Mouse (Mus musculus): ENCODE results near the gene Stat5b.

GRCm38 (mm10) chr11:100892435-100892834 is 41.9 kb upstream of the Stat5b start:
- TF ChIP-seq E2F4 (IDR thresholded peaks at IDR 0.05; ENCODE audit: borderline replicate concordance, low read depth, low read length) = no peak
- TF ChIP-seq USF2 (IDR thresholded peaks at IDR 0.05; ENCODE audit: borderline replicate concordance in 1 of 2, insufficient read depth in 1 of 2, low read depth in 1 of 2, low read length in 2 of 2) = no peak
- TF ChIP-seq POLR2AphosphoS5 (IDR thresholded peaks at IDR 0.05; ENCODE audit: borderline replicate concordance, low read depth, low read length) = no peak
- TF ChIP-seq CTCF (IDR thresholded peaks at IDR 0.05 in 2 of 3, conservative IDR thresholded peaks at IDR 0.05 in 1 of 3; ENCODE audit: control insufficient read depth in 1 of 3, insufficient read depth in 1 of 3, low read depth in 2 of 3, low read length in 3 of 3, poor library complexity in 1 of 3, severe bottlenecking in 1 of 3) = no peak
- TF ChIP-seq ZC3H11A (IDR thresholded peaks at IDR 0.05; ENCODE audit: low read depth, low read length) = no peak
- TF ChIP-seq ZMIZ1 (IDR thresholded peaks at IDR 0.05; ENCODE audit: low read depth, low read length) = no peak
- no peak for TF ChIP-seq RAD21 (IDR thresholded peaks at IDR 0.05; ENCODE audit: low read depth, low read length)
- no peak for TF ChIP-seq GABPA (IDR thresholded peaks at IDR 0.05; ENCODE audit: low read depth, low read length)
- no peak for TF ChIP-seq UBTF (IDR thresholded peaks at IDR 0.05; ENCODE audit: borderline replicate concordance, insufficient read depth, low read depth, low read length)
- TF ChIP-seq USF1 (IDR thresholded peaks at IDR 0.05; ENCODE audit: low read depth, low read length) = no peak
- TF ChIP-seq POLR2A (IDR thresholded peaks at IDR 0.05; ENCODE audit: control insufficient read depth in 1 of 2, insufficient read depth in 1 of 2, low read depth in 1 of 2, low read length in 2 of 2, poor library complexity in 1 of 2) = no peak
- no peak for TF ChIP-seq NELFE (IDR thresholded peaks at IDR 0.05; ENCODE audit: low read depth, low read length)
- TF ChIP-seq MAFK (IDR thresholded peaks at IDR 0.05; ENCODE audit: borderline replicate concordance, low read depth, low read length) = no peak

Data from MEL (cell line).